Mouse (Mus musculus): ENCODE results near the gene Setd3. TPM values are rescaled to one million over a fixed set of nuclear protein-coding genes. Genes with fewer than 3 reads are reported as not detected.
"Not testable (repeated sequence)": the region's sequence is repeated elsewhere in the genome, so short reads cannot be mapped to it uniquely, and the experiment has no call there.

Setd3 gene
- total and polyA plus RNA-seq, 3 experiments, result 40.1 to 59.9 TPM; not detected in 1

GRCm38 (mm10) chr12:108109732-108110131 lies 69.4 kb downstream of the Setd3 start:
- no peaks in the 10 kb centered on the region for H3K79me2 ChIP-seq (ENCODE audit: control insufficient read depth, insufficient read depth, low read length, poor library complexity)
- no peak overlapping the region for H3K27ac ChIP-seq (ENCODE audit: control insufficient read depth, low read depth, low read length)
- no peaks in the 10 kb centered on the region; a peak in 1 of 4 replicates for H3K4me1 ChIP-seq (ENCODE audit: control insufficient read depth in 1 of 2, insufficient read depth in 2 of 2, low read length in 2 of 2)
- DNase-seq (ENCODE audit: low read depth, low spot score), result no peak
- TF ChIP-seq ZKSCAN1 (IDR thresholded peaks at IDR 0.05; ENCODE audit: low read depth, low read length) (no peak), RAD21 (IDR thresholded peaks at IDR 0.05; ENCODE audit: low read depth, low read length) (no peak), TAL1 (IDR thresholded peaks at IDR 0.05; ENCODE audit: low read length) (no peak), UBTF (IDR thresholded peaks at IDR 0.05; ENCODE audit: borderline replicate concordance, insufficient read depth, low read depth, low read length) (no peak), MYB (IDR thresholded peaks at IDR 0.05; ENCODE audit: low read depth, low read length) (no peak), CTCF (IDR thresholded peaks at IDR 0.05 in 2 of 3, conservative IDR thresholded peaks at IDR 0.05 in 1 of 3; ENCODE audit: control insufficient read depth in 1 of 3, insufficient read depth in 1 of 3, low read depth in 2 of 3, low read length in 3 of 3, poor library complexity in 1 of 3, severe bottlenecking in 1 of 3) (no peak), SMC3 (IDR thresholded peaks at IDR 0.05; ENCODE audit: low read depth, low read length) (no peak), HCFC1 (IDR thresholded peaks at IDR 0.05; ENCODE audit: low read depth, low read length) (no peak), TCF12 (IDR thresholded peaks at IDR 0.05; ENCODE audit: low read depth, low read length) (no peak), MEF2A (IDR thresholded peaks at IDR 0.05; ENCODE audit: extremely low read depth, insufficient replicate concordance, low read depth, low read length, poor library complexity, severe bottlenecking) (no peak), EP300 (IDR thresholded peaks at IDR 0.05; ENCODE audit: low read depth in 1 of 2, low read length in 2 of 2) (no peak), MAFK (IDR thresholded peaks at IDR 0.05; ENCODE audit: borderline replicate concordance, low read depth, low read length) (no peak), MYC (IDR thresholded peaks at IDR 0.05; ENCODE audit: low read depth, low read length) (no peak), MAX (IDR thresholded peaks at IDR 0.05; ENCODE audit: low read length) (no peak)
- H3K9me3 ChIP-seq (replicated peaks; ENCODE audit: insufficient read depth, low read length), result no peaks in the 10 kb centered on the region
- no peak overlapping the region for H3K9ac ChIP-seq (ENCODE audit: control insufficient read depth, low read depth, low read length, poor library complexity, severe bottlenecking)
- no peaks in the 10 kb centered on the region for H3K27me3 ChIP-seq (ENCODE audit: control insufficient read depth in 1 of 2, insufficient read depth in 2 of 2, low read length in 2 of 2)
- no peak overlapping the region for H3K4me3 ChIP-seq (ENCODE audit: control insufficient read depth in 1 of 2, insufficient read depth in 1 of 2, low read depth in 2 of 2, low read length in 2 of 2)
- H3K36me3 ChIP-seq (ENCODE audit: control insufficient read depth in 1 of 2, insufficient read depth in 2 of 2, low read length in 2 of 2), result no peaks in the 10 kb centered on the region; a peak in 1 of 4 replicates

GRCm38 (mm10) chr12:108108591-108108990 lies 70.5 kb downstream of the Setd3 start:
- not testable (repeated sequence) for H3K4me1 ChIP-seq (ENCODE audit: control insufficient read depth in 1 of 2, insufficient read depth in 2 of 2, low read length in 2 of 2); H3K4me3 ChIP-seq (ENCODE audit: control insufficient read depth in 1 of 2, insufficient read depth in 1 of 2, low read depth in 2 of 2, low read length in 2 of 2); H3K27ac ChIP-seq (ENCODE audit: control insufficient read depth, low read depth, low read length); H3K9me3 ChIP-seq (replicated peaks; ENCODE audit: insufficient read depth, low read length); H3K79me2 ChIP-seq (ENCODE audit: control insufficient read depth, insufficient read depth, low read length, poor library complexity); H3K36me3 ChIP-seq (ENCODE audit: control insufficient read depth in 1 of 2, insufficient read depth in 2 of 2, low read length in 2 of 2); DNase-seq (ENCODE audit: low read depth, low spot score); H3K9ac ChIP-seq (ENCODE audit: control insufficient read depth, low read depth, low read length, poor library complexity, severe bottlenecking); H3K27me3 ChIP-seq (ENCODE audit: control insufficient read depth in 1 of 2, insufficient read depth in 2 of 2, low read length in 2 of 2)

GRCm38 (mm10) chr12:108103292-108103691 lies 75.8 kb downstream of the Setd3 start:
- TF ChIP-seq ZC3H11A (IDR thresholded peaks at IDR 0.05; ENCODE audit: low read depth, low read length), result no peak
- TF ChIP-seq SIN3A (IDR thresholded peaks at IDR 0.05; ENCODE audit: low read length), result no peak
- TF ChIP-seq SMC3 (IDR thresholded peaks at IDR 0.05; ENCODE audit: low read depth, low read length), result no peak
- no peak for TF ChIP-seq JUND (IDR thresholded peaks at IDR 0.05; ENCODE audit: low read depth, low read length)
- no peak for TF ChIP-seq GATA1 (IDR thresholded peaks at IDR 0.05; ENCODE audit: low read depth, low read length)
- no peak for TF ChIP-seq NRF1 (IDR thresholded peaks at IDR 0.05; ENCODE audit: insufficient read depth, low read depth, low read length, poor library complexity, severe bottlenecking)
- TF ChIP-seq MAFK (IDR thresholded peaks at IDR 0.05; ENCODE audit: borderline replicate concordance, low read depth, low read length), result no peak
- no peak for TF ChIP-seq TBP (IDR thresholded peaks at IDR 0.05; ENCODE audit: low read depth, low read length)
- TF ChIP-seq MEF2A (IDR thresholded peaks at IDR 0.05; ENCODE audit: extremely low read depth, insufficient replicate concordance, low read depth, low read length, poor library complexity, severe bottlenecking), result no peak
- TF ChIP-seq UBTF (IDR thresholded peaks at IDR 0.05; ENCODE audit: borderline replicate concordance, insufficient read depth, low read depth, low read length), result no peak
- no peak for TF ChIP-seq POLR2AphosphoS5 (IDR thresholded peaks at IDR 0.05; ENCODE audit: borderline replicate concordance, low read depth, low read length)
- TF ChIP-seq HCFC1 (IDR thresholded peaks at IDR 0.05; ENCODE audit: low read depth, low read length), result no peak
- no peak for TF ChIP-seq TAL1 (IDR thresholded peaks at IDR 0.05; ENCODE audit: low read length)
- TF ChIP-seq USF1 (IDR thresholded peaks at IDR 0.05; ENCODE audit: low read depth, low read length), result no peak
- TF ChIP-seq KAT2A (conservative IDR thresholded peaks at IDR 0.05; ENCODE audit: low read depth, low read length), result no peak
- no peak for TF ChIP-seq POLR2AphosphoS2 (IDR thresholded peaks at IDR 0.05; ENCODE audit: low read length)
- TF ChIP-seq ELF1 (IDR thresholded peaks at IDR 0.05; ENCODE audit: low read depth, low read length), result no peak
- TF ChIP-seq MXI1 (IDR thresholded peaks at IDR 0.05; ENCODE audit: low read depth, low read length), result no peak
- no peak overlapping the region for H3K4me3 ChIP-seq (ENCODE audit: control insufficient read depth in 1 of 2, insufficient read depth in 1 of 2, low read depth in 2 of 2, low read length in 2 of 2)
- H3K79me2 ChIP-seq (ENCODE audit: control insufficient read depth, insufficient read depth, low read length, poor library complexity), result no peaks in the 10 kb centered on the region

More at GRCm38 (mm10) chr12:108103292-108103691, 75.8 kb downstream of the Setd3 start:
- no peaks in the 10 kb centered on the region for H3K9me3 ChIP-seq (replicated peaks; ENCODE audit: insufficient read depth, low read length)
- no peak overlapping the region for H3K9ac ChIP-seq (ENCODE audit: control insufficient read depth, low read depth, low read length, poor library complexity, severe bottlenecking)
- no peak overlapping the region for H3K27ac ChIP-seq (ENCODE audit: control insufficient read depth, low read depth, low read length)
- H3K4me1 ChIP-seq (ENCODE audit: control insufficient read depth in 1 of 2, insufficient read depth in 2 of 2, low read length in 2 of 2), result no peaks in the 10 kb centered on the region
- no peaks in the 10 kb centered on the region for H3K36me3 ChIP-seq (ENCODE audit: control insufficient read depth in 1 of 2, insufficient read depth in 2 of 2, low read length in 2 of 2)
- H3K27me3 ChIP-seq (ENCODE audit: control insufficient read depth in 1 of 2, insufficient read depth in 2 of 2, low read length in 2 of 2), result no peaks in the 10 kb centered on the region
- DNase-seq (ENCODE audit: low read depth, low spot score), result no peak

Measured in MEL (cell line).